Mouse (Mus musculus): ENCODE measurements around the gene Hist1h2bm. TPM values are rescaled to one million over a fixed set of nuclear protein-coding genes. Genes with fewer than 3 reads are reported as not detected.

The Hist1h2bm gene
- polyA plus RNA-seq, 1 experiment from 2014 or later = 29.1 TPM

Small RNA genes lying within 50 kb of the gene (microRNA-seq; reads per million reads assigned to microRNA genes)
- not detected for gene Gm44357 (ENCODE audit: borderline number of aligned reads)
- gene Gm44367 (ENCODE audit: borderline number of aligned reads) = not detected
- gene Gm44454 (ENCODE audit: borderline number of aligned reads) = not detected

Other genes starting within 250 kb of the Hist1h2bm start
- 1.1 and 1.2 TPM in 2 replicates for gene Zkscan4, start 243.1 kb upstream of the Hist1h2bm start, polyA plus RNA-seq (2015; fragmentation: Nextera tagmentation; extraction: Ambion mirVana)
- not detected in 2 replicates for gene Gm10065, start 242.6 kb upstream of the Hist1h2bm start, polyA plus RNA-seq (2015; fragmentation: Nextera tagmentation; extraction: Ambion mirVana)
- 0.22 TPM in 2 replicates for gene AK157302, start 226.8 kb upstream of the Hist1h2bm start, polyA plus RNA-seq (2015; fragmentation: Nextera tagmentation; extraction: Ambion mirVana)
- 4.9 and 9.3 TPM in 2 replicates for gene Gm11273, start 220.6 kb upstream of the Hist1h2bm start, polyA plus RNA-seq (2015; fragmentation: Nextera tagmentation; extraction: Ambion mirVana)
- gene Zkscan8, start 190.9 kb upstream of the Hist1h2bm start, polyA plus RNA-seq (2015; fragmentation: Nextera tagmentation; extraction: Ambion mirVana) = 3.2 and 4.4 TPM in 2 replicates
- gene Olfr1366, start 179.2 kb upstream of the Hist1h2bm start, polyA plus RNA-seq (2015; fragmentation: Nextera tagmentation; extraction: Ambion mirVana) = 0.04 TPM in 1 of 2 replicates, not detected in the other
- gene Olfr1535, start 162.2 kb upstream of the Hist1h2bm start, polyA plus RNA-seq (2015; fragmentation: Nextera tagmentation; extraction: Ambion mirVana) = not detected in 2 replicates
- gene Olfr1364, start 140.3 kb upstream of the Hist1h2bm start, polyA plus RNA-seq (2015; fragmentation: Nextera tagmentation; extraction: Ambion mirVana) = not detected in 2 replicates
- gene Olfr1362, start 108.0 kb upstream of the Hist1h2bm start, polyA plus RNA-seq (2015; fragmentation: Nextera tagmentation; extraction: Ambion mirVana) = not detected in 2 replicates
- gene Olfr11, start 79.5 kb upstream of the Hist1h2bm start, polyA plus RNA-seq (2015; fragmentation: Nextera tagmentation; extraction: Ambion mirVana) = not detected in 2 replicates
- not detected in 2 replicates for gene Olfr1361, start 58.7 kb upstream of the Hist1h2bm start, polyA plus RNA-seq (2015; fragmentation: Nextera tagmentation; extraction: Ambion mirVana)
- not detected in 2 replicates for gene Olfr1360, start 44.6 kb upstream of the Hist1h2bm start, polyA plus RNA-seq (2015; fragmentation: Nextera tagmentation; extraction: Ambion mirVana)
- gene Olfr1359, start 23.9 kb upstream of the Hist1h2bm start, polyA plus RNA-seq (2015; fragmentation: Nextera tagmentation; extraction: Ambion mirVana) = not detected in 2 replicates
- gene Hist1h2bl, start 5.9 kb upstream of the Hist1h2bm start, polyA plus RNA-seq (2015; fragmentation: Nextera tagmentation; extraction: Ambion mirVana) = 8.9 and 16.3 TPM in 2 replicates
- gene Hist1h2ai, start 5.6 kb upstream of the Hist1h2bm start, polyA plus RNA-seq (2015; fragmentation: Nextera tagmentation; extraction: Ambion mirVana) = 110 and 183 TPM in 2 replicates
- gene Hist1h3h, start 4.4 kb upstream of the Hist1h2bm start, polyA plus RNA-seq (2015; fragmentation: Nextera tagmentation; extraction: Ambion mirVana) = 43.7 and 67.6 TPM in 2 replicates
- 1.0 and 1.8 TPM in 2 replicates for gene Hist1h4j, start 13.0 kb downstream of the Hist1h2bm start, polyA plus RNA-seq (2015; fragmentation: Nextera tagmentation; extraction: Ambion mirVana)
- gene Hist1h4k, start 28.5 kb downstream of the Hist1h2bm start, polyA plus RNA-seq (2015; fragmentation: Nextera tagmentation; extraction: Ambion mirVana) = 16.8 and 24.8 TPM in 2 replicates
- gene Hist1h2ak, start 31.8 kb downstream of the Hist1h2bm start, polyA plus RNA-seq (2015; fragmentation: Nextera tagmentation; extraction: Ambion mirVana) = 162 and 249 TPM in 2 replicates
- 22.7 and 35.8 TPM in 2 replicates for gene Hist1h2bn, start 32.1 kb downstream of the Hist1h2bm start, polyA plus RNA-seq (2015; fragmentation: Nextera tagmentation; extraction: Ambion mirVana)
- 71.7 and 80.7 TPM in 2 replicates for gene Hist1h1b, start 58.6 kb downstream of the Hist1h2bm start, polyA plus RNA-seq (2015; fragmentation: Nextera tagmentation; extraction: Ambion mirVana)
- 392 and 414 TPM in 2 replicates for gene Hist1h3i, start 61.3 kb downstream of the Hist1h2bm start, polyA plus RNA-seq (2015; fragmentation: Nextera tagmentation; extraction: Ambion mirVana)
- 32.4 and 51.2 TPM in 2 replicates for gene Hist1h2an, start 65.2 kb downstream of the Hist1h2bm start, polyA plus RNA-seq (2015; fragmentation: Nextera tagmentation; extraction: Ambion mirVana)
- gene Hist1h2bp, start 65.4 kb downstream of the Hist1h2bm start, polyA plus RNA-seq (2015; fragmentation: Nextera tagmentation; extraction: Ambion mirVana) = 3.4 and 3.5 TPM in 2 replicates
- gene Hist1h2bq, start 88.2 kb downstream of the Hist1h2bm start, polyA plus RNA-seq (2015; fragmentation: Nextera tagmentation; extraction: Ambion mirVana) = 63.1 and 89.0 TPM in 2 replicates
- gene Hist1h2ao, start 88.4 kb downstream of the Hist1h2bm start, polyA plus RNA-seq (2015; fragmentation: Nextera tagmentation; extraction: Ambion mirVana) = 2.0 TPM in 1 of 2 replicates, not detected in the other
- gene Hist1h4m, start 89.7 kb downstream of the Hist1h2bm start, polyA plus RNA-seq (2015; fragmentation: Nextera tagmentation; extraction: Ambion mirVana) = 1.0 TPM in 1 of 2 replicates, not detected in the other
- gene Hist1h4n, start 110.2 kb downstream of the Hist1h2bm start, polyA plus RNA-seq (2015; fragmentation: Nextera tagmentation; extraction: Ambion mirVana) = 35.0 and 40.5 TPM in 2 replicates
- 10,793 and 11,737 TPM in 2 replicates for gene Hist1h2ap, start 111.5 kb downstream of the Hist1h2bm start, polyA plus RNA-seq (2015; fragmentation: Nextera tagmentation; extraction: Ambion mirVana)
- gene Hist1h2br, start 111.7 kb downstream of the Hist1h2bm start, polyA plus RNA-seq (2015; fragmentation: Nextera tagmentation; extraction: Ambion mirVana) = 64.8 and 86.2 TPM in 2 replicates
- 3.7 and 4.4 TPM in 2 replicates for gene Zfp184, start 223.1 kb downstream of the Hist1h2bm start, polyA plus RNA-seq (2015; fragmentation: Nextera tagmentation; extraction: Ambion mirVana)

Data from thymus, postnatal 0 days (tissue).